Mouse (Mus musculus) stomach, postnatal 0 days (tissue): ENCODE results near the gene Igdcc3.

Experiments
- CTCF ChIP-seq: IDR thresholded peaks from 2 replicates; pipeline ENCODE4 v1.5.1; 2016; ENCODE audit warnings: antibody characterized with exemption, low read depth, mild to moderate bottlenecking, moderate library complexity
- EP300 ChIP-seq: optimal IDR thresholded peaks from 2 replicates; pipeline ENCODE3; 2016; ENCODE audit warnings: antibody characterized with exemption

GRCm38 (mm10) chr9:65154692-65155455 is 13.9 kb downstream of the Igdcc3 start:
- TF ChIP-seq CTCF (no peak), EP300 (no peak)
